Mouse (Mus musculus) cerebellum, adult 2 months (tissue): ENCODE data around the gene Osm. TPM values are rescaled to one million over a fixed set of nuclear protein-coding genes. Genes with fewer than 3 reads are reported as not detected.
A peak's percentile ranks its signal among the peaks of the same experiment; 100 is the strongest.

Experiments used
- DNase-seq, 2 experiments: peaks; one replicate each; pipeline ENCODE4 v3.0.0; 2021
- H3K27ac ChIP-seq: fragments of 200-500 bp; 2 replicates; pipeline ENCODE4 v1.5.1; 2012; ENCODE audit warnings: low read length, control low read depth, inconsistent platforms; ENCODE audit not compliant: insufficient read depth
- H3K27me3 ChIP-seq: fragments of 200-500 bp; 2 replicates; pipeline ENCODE4 v1.6.1; 2012; ENCODE audit warnings: inconsistent platforms, mild to moderate bottlenecking, low read length, moderate library complexity; ENCODE audit not compliant: control insufficient read depth, insufficient read depth
- H3K4me1 ChIP-seq: fragments of 200-500 bp; 2 replicates; pipeline ENCODE4 v1.6.1; 2011; ENCODE audit warnings: low read length; ENCODE audit not compliant: control insufficient read depth, insufficient read depth
- H3K4me3 ChIP-seq: fragments of 200-500 bp; replicated peaks from 2 replicates; pipeline ENCODE3; 2011; ENCODE audit warnings: mild to moderate bottlenecking, low read depth, low read length, control low read depth; ENCODE audit not compliant: insufficient read depth
- CTCF ChIP-seq: fragments of 200-500 bp; IDR thresholded peaks from 2 replicates; pipeline ENCODE4 v1.5.1; 2011; ENCODE audit warnings: low read depth, mild to moderate bottlenecking, control low read depth, low read length, moderate library complexity, borderline replicate concordance; ENCODE audit not compliant: insufficient read depth
- POLR2A ChIP-seq: fragments of 200-500 bp; IDR thresholded peaks from 2 replicates; pipeline ENCODE4 v1.6.1; 2011; ENCODE audit warnings: low read length, control low read depth, borderline replicate concordance; ENCODE audit not compliant: insufficient read depth
- WGBS: fragments of 180-500 bp; shearing (Covaris S2); methylation state at CpG from one replicate; pipeline ENCODE4 v1.1.7; 2018; 5-methylcytosine and 5-hydroxymethylcytosine counted together
- polyA plus RNA-seq: library from polyadenylated mRNA; depleted of rRNA; stranded (reverse); fragments of >200 nt; gene quantifications from 2 replicates; pipeline ENCODE4 v1.2.3, GENCODE M21; 2012; rRNA removed

Osm gene
- polyA plus RNA-seq, 1 experiment, result 0.03 TPM

- TF ChIP-seq POLR2A, result no peak
- no peak for TF ChIP-seq CTCF
- Histone ChIP-seq H3K4me3 (no peak overlapping the region), H3K4me1 (no peaks in the 10 kb centered on the region), H3K27ac (no peak overlapping the region), H3K27me3 (no peaks in the 10 kb centered on the region)
- WGBS, result 78% methylated on average over 11 of the region's 11 CpGs
- DNase-seq, result no peak
Measured at GRCm38 (mm10) chr11:4271544-4271943, 35.3 kb downstream of the Osm start.

GRCm38 (mm10) chr11:4276411-4276861 lies 40.2 kb downstream of the Osm start:
- no peak for DNase-seq
- WGBS, result 49% methylated on average over 11 of the region's 11 CpGs
- TF ChIP-seq POLR2A (no peak), CTCF (no peak)
- Histone ChIP-seq H3K27ac (no peak overlapping the region), H3K4me1 (no peaks in the 10 kb centered on the region; the same call in 1 of the 2 replicates), H3K4me3 (no peak overlapping the region), H3K27me3 (peaks cover 1% of the 10 kb centered on the region; the same call in 1 of the 2 replicates)

- no peak overlapping the region for H3K27ac ChIP-seq
- H3K27me3 ChIP-seq, result peaks cover 1% of the 10 kb centered on the region; the same call in 1 of the 2 replicates
- WGBS, result 50% methylated on average over 7 of the region's 7 CpGs
- DNase-seq, result no peak
- H3K4me1 ChIP-seq, result no peaks in the 10 kb centered on the region; the same call in 1 of the 2 replicates
- TF ChIP-seq CTCF (no peak), POLR2A (no peak)
- H3K4me3 ChIP-seq, result no peak overlapping the region
Measured at GRCm38 (mm10) chr11:4279909-4280308, 43.7 kb downstream of the Osm start.

GRCm38 (mm10) chr11:4281852-4282251 lies 45.6 kb downstream of the Osm start:
- Histone ChIP-seq H3K4me3 (no peak overlapping the region), H3K4me1 (no peaks in the 10 kb centered on the region), H3K27ac (no peak overlapping the region), H3K27me3 (peaks cover 1% of the 10 kb centered on the region; the same call in 1 of the 2 replicates)
- 62% methylated on average over 6 of the region's 6 CpGs for WGBS
- TF ChIP-seq POLR2A (no peak), CTCF (no peak)
- no peak for DNase-seq

GRCm38 (mm10) chr11:4283627-4284026 lies 47.4 kb downstream of the Osm start:
- WGBS, result 62% methylated on average over 4 of the region's 4 CpGs
- peaks cover 3% of the 10 kb centered on the region; the same call in 1 of the 2 replicates for H3K4me1 ChIP-seq

GRCm38 (mm10) chr11:4289280-4289679 lies 53.1 kb downstream of the Osm start:
- DNase-seq, result peak in 1 of 2 experiments; percentile 33
- 14% methylated on average over 3 of the region's 3 CpGs for WGBS

More at GRCm38 (mm10) chr11:4283627-4284026, 47.4 kb downstream of the Osm start:
- DNase-seq, result no peak
- TF ChIP-seq CTCF (no peak), POLR2A (no peak)
- H3K27me3 ChIP-seq, result 0 out of 2 replicates have a peak, but pooled peaks cover 1% of the 10 kb centered on the region
- H3K27ac ChIP-seq, result no peak overlapping the region
- H3K4me3 ChIP-seq, result no peak overlapping the region

More at GRCm38 (mm10) chr11:4289280-4289679, 53.1 kb downstream of the Osm start:
- H3K4me3 ChIP-seq, result no peak overlapping the region
- H3K27ac ChIP-seq, result no peak overlapping the region
- H3K27me3 ChIP-seq, result no peaks in the 10 kb centered on the region
- TF ChIP-seq CTCF (no peak), POLR2A (no peak)
- H3K4me1 ChIP-seq, result peaks cover 20% of the 10 kb centered on the region

Other genes starting within 250 kb of the Osm start
- 0.05 and 0.14 TPM in 2 replicates for gene Sec14l4, start 205.0 kb upstream of the Osm start, polyA plus RNA-seq
- gene Sec14l3, start 171.6 kb upstream of the Osm start, polyA plus RNA-seq, result not detected in 2 replicates
- 60.5 and 65.2 TPM in 2 replicates for gene Mtfp1, start 141.0 kb upstream of the Osm start, polyA plus RNA-seq
- gene Sec14l2, start 113.0 kb upstream of the Osm start, polyA plus RNA-seq, result 28.2 and 32.2 TPM in 2 replicates
- gene Rnf215, start 101.2 kb upstream of the Osm start, polyA plus RNA-seq, result 39.5 and 39.9 TPM in 2 replicates
- gene Ccdc157, start 76.1 kb upstream of the Osm start, polyA plus RNA-seq, result 15.6 and 15.8 TPM in 2 replicates
- gene Sf3a1, start 76.1 kb upstream of the Osm start, polyA plus RNA-seq, result 50.0 and 54.3 TPM in 2 replicates
- gene Tbc1d10a, start 49.6 kb upstream of the Osm start, polyA plus RNA-seq, result 33.3 and 34.1 TPM in 2 replicates
- 5.1 and 5.6 TPM in 2 replicates for gene Castor1, start 18.2 kb upstream of the Osm start, polyA plus RNA-seq
- 0.15 and 0.41 TPM in 2 replicates for gene Lif, start 21.1 kb downstream of the Osm start, polyA plus RNA-seq
- 0.05 and 0.08 TPM in 2 replicates for gene Hormad2, start 204.7 kb downstream of the Osm start, polyA plus RNA-seq